Mouse (Mus musculus): ENCODE measurements at regions not wholly inside any gene's neighbourhood (a gene's known extent, or its start where the extent isn't known, plus 50 kb on each side); places are given as distances from the start of the nearest gene placed in this dataset.

DNA sequence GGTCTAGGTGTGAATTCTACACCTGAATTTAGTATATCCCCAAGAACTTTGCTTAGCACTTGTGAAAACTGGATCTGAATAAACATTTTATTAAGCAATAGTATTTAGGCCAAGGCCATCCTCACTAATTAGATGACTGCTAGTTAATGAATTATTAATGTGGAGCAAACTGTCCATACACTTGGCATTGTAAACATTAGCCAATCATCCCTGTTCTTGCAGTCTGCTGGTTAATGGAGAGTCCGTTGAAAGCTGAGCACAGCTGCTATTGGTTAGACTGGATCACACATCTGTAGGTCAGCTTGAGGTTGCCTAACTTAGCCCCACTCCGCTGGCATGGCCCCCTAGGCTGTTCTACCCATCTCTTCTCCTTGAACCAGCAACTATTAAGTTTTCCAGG is 826.2 kb upstream of the 4930452B06Rik start:
- no peak for DNase-seq
- intact Hi-C loops (cut with DNase I; ENCODE audit: low total_unique reads) = no loop called here

DNA sequence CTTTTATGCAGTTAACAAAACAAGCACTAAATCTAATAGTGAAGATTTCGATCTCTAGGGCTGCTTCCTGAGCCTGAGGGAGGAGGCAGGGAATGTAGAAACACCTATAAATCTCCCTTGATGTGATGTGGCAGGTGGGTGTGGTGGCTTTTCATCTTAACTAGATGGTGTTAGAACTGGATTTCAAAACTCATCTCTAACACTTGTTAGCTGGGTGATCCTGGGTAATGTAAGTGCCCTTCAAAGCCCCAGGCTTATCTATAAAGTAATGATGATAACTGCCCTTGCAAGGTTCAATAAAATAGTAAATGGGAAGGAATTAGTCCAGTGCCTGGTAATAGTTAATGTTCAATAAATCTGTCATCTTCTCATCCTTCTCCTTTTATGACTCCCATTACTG is 822.5 kb upstream of the 4930452B06Rik start:
- DNase-seq = no peak
- intact Hi-C loops (cut with DNase I; ENCODE audit: low total_unique reads) = no loop called here

DNA sequence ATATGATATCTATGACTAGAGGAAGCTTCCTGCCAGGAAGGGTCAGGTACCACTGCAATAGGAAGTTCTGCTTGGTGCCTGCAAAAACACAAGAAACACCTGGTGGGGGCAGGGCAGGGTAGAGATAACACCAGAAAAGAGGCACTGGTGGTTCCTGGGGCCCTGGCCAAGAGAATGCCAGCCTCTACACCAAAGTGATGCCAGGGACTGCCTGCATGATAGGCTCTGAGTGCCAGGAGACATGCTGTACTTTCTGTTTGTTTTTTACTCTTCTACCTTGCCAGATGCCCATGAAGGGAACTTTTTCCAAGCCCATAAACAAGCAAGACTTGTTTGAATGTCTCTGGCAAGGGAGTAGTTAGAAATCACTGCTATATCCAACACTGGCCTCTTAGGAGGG is 812.9 kb upstream of the 4930452B06Rik start:
- no peak for DNase-seq
- intact Hi-C loops (cut with DNase I; ENCODE audit: low total_unique reads) = no loop called here

DNA sequence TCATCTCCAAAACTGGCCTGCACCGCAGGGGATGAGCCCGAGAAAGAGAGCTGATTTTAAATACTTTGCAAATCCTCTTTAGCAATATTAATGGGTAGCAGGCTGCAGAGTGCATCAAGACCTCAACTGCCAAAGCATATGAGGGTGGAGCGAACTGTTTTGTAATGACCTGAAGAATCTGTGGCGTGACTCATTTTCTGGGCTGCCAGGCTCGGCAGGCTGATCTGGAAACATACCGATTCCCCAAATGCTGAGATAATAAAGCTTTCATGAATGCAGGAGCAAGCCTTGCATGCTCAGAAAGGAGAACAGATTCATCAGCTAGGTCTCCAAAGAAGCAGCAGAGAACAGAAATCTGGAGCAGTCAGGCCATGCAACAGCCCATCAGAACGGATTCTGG is 809.1 kb upstream of the 4930452B06Rik start:
- intact Hi-C loops (cut with DNase I; ENCODE audit: low total_unique reads) = no loop called here
- peak; percentile 47 for DNase-seq

DNA sequence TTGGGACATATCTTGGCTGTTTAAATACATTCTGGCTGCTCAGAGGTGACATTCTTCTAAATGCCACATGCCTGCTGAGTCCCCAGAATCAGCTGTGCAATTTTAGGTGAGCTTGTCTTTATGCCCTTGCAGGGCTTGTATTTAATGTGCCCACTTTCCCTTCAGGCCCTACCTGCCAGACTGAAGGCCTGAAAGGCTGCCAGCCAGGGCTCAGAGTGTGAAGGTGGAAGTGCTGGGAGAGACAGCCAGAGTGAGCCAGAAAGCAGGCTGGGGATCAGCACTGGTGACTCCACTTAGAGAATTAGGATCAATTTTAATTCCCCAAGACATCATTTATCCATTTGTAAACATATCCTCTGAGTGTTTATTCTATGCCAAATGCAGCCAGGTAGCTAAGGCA is 803.6 kb upstream of the 4930452B06Rik start:
- DNase-seq = no peak

DNA sequence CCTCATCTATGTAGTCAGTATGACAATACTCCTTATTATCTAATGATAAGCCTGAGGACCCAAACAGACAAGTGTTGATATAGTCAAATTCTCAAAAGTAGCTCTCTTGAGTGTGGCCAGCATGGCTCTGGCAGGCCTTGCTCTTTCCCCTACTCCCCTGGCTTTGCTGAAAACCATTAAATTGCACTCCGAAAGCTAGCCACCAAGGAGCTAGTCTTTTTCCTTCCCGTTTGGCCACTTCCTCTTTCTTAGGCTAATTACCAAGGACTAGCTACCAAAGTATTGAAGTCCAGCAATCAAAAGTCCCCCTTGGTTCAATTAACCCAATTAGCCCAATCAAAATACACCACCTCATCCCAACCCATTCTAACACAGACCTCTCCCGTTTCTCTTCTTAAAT is 802.6 kb upstream of the 4930452B06Rik start:
- no peak for DNase-seq
- intact Hi-C loops (cut with DNase I; ENCODE audit: low total_unique reads) = no loop called here

More for the DNA sequence above, 803.6 kb upstream of the 4930452B06Rik start:
- intact Hi-C loops (cut with DNase I; ENCODE audit: low total_unique reads) = no loop called here

DNA sequence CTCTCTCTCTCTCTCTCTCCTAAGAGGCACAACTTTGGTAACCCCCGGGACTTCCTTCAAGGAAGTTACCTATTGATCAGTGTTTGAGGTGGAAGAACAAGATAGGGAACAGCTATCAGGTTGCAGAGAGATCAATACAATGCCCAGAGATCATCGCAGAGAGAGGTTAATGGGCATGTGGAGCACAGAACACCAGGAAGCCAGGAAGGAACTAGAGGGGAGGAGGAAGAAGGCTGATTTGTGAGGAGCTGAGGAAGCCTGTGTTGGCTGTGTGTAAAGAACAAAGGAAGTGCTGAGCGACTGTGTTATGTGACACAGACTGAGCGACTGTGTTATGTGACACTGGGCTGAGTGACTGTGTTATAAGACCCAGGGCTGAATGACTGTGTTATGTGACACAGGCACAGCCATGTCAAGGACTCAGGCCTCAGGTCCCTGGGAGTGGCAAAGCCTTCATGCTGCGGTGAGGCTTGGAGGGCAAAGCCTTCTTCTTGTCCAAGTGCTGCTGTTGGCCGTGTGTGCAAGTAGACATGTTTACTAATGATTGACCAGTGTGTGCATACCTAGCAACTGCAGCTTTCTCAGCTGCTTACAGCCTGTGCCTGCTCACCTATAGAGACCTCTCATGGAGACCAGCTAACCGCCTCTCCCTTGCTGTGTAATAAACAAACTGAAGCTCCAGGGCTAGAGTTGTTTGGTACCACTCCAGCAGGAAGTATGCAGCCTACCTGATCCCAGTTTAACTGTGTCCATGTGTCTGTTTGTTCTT is 801.8 kb upstream of the 4930452B06Rik start:
- intact Hi-C loops (cut with DNase I; ENCODE audit: low total_unique reads) = no loop called here

DNA sequence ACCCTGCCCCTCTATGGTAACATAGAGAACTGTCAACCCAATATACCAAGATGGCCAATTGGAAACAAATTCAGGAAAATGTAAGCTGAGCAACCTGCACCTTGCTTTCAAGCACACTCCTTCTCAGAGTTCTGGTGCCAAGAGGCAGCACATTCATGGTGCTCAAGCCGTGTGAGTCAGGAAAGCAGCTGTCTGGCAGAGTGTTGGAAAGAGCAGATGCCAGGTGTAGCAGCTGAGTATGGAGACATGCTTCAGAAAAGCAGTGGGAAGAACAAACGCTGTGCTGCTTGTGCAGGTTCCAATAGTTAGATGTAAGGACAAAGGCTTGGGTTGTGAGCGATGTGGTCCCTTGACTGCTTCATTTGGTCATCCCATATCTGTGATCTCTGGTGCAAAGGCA is 794.0 kb upstream of the 4930452B06Rik start:
- DNase-seq = peak; percentile 25
- intact Hi-C loops (cut with DNase I; ENCODE audit: low total_unique reads) = no loop called here

More for the DNA sequence above, 801.8 kb upstream of the 4930452B06Rik start:
- no peak for DNase-seq

DNA sequence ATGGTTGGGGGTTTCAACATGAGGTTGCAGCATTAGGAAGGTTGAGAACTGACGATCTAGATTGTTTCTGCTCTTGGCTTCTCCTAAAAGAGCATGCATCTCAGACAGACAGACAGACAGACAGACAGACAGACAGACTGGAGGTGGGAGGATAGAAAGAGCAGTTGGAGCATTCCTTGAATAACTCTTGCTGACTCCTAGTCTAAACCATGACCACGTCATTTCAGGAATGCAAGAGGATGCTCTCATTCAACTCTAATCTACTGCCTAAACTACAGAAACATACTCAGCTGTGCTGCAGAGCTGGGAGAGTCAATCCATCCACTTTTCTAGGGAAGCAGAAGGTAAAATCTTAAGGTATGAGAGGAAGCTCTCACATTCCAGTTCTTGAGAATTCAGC is 792.8 kb upstream of the 4930452B06Rik start:
- intact Hi-C loops (cut with DNase I; ENCODE audit: low total_unique reads) = no loop called here
- no peak for DNase-seq

DNA sequence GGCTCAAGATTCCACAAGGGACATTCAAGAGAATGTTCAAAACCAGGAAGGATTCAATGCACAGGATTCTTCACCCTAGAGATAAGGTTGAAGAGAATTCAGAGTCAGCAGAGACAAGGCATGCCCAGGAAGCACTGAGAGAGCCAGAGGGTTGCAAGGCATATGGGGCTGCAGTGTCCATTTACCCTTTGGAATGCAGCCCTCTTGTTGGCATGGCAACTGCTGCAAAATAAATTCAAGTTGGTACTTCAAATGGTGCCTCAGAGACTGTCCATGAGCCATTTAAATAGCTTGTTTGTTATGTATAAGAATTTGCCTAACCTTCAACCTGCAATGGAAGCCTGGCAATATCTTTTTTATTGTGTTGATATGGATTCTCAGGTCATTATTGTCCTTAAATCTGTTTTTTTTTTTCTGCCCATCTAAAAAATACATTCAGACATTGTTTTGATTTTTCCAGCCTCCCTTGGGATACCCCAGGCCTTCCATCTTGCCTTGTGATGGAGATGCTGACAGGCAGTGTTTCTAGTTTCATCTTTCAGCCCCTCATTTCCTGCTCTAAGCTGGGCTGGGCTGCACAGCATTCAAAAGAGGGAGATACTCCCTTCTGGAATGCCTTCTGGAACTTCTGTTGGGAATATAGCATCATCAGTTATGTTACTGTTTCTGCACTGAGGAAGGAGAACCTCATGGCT is 791.9 kb upstream of the 4930452B06Rik start:
- no peak for DNase-seq
- intact Hi-C loops (cut with DNase I; ENCODE audit: low total_unique reads) = no loop called here

DNA sequence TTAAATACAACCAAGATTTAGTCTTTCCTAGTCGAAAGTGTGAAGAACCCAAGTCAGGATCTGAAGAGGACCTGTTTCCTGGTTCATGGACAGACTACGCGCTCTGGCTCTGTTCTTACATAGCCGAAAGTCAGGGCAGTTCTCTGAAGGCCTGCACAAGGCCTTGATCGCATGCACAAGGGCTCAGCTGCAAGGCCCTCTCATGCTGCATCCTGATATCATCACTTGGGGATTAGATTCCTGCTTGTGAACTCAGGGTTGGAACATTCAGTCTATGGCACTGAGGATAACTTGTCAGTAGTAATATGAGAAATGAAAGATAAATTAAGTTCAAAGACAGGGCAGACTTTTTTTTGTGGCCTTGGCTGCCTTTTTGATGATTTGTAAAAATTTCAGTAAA is 789.9 kb upstream of the 4930452B06Rik start:
- intact Hi-C loops (cut with DNase I; ENCODE audit: low total_unique reads) = no loop called here

DNA sequence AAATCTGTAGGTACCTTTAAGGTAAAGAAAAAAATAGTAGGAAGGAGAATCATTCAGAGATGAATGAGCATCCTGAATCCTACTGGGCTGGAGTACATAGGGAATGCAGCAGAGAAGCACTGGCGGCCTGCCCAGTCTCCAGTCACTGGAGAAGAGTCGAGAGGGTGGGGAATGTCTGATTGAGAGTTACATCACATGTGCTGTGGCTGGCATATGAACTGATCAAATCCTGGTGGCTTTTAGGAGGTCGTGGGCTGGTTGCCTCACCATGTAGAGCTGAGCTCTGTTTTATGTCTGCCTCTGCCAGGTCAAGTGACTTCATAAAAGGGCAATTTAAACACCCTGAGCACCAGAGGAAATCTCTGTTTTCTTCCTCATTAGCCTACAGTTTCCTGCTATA is 783.9 kb upstream of the 4930452B06Rik start:
- peak; percentile 76 for DNase-seq
- intact Hi-C loops (cut with DNase I; ENCODE audit: low total_unique reads) = no loop called here

More for the DNA sequence above, 789.9 kb upstream of the 4930452B06Rik start:
- DNase-seq = no peak

DNA sequence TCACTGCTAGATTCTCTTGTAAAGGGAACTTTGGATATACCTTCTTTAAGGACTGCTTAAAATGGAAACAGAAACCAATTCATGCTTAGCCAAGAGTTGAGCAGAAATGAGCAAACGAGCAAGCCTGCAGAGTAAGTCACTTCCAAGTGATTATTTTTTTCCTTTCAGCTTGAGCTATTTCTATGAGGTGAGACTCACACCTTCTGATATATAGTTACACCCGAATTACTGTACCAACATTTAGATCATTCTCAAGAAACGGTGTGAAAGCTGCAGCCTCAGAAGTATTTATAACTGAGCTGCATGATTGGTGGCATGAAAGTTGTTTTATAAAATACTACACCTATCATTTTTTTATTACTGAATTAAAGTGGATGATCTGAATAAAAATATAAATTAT is 771.9 kb upstream of the 4930452B06Rik start:
- intact Hi-C loops (cut with DNase I; ENCODE audit: low total_unique reads) = no loop called here

DNA sequence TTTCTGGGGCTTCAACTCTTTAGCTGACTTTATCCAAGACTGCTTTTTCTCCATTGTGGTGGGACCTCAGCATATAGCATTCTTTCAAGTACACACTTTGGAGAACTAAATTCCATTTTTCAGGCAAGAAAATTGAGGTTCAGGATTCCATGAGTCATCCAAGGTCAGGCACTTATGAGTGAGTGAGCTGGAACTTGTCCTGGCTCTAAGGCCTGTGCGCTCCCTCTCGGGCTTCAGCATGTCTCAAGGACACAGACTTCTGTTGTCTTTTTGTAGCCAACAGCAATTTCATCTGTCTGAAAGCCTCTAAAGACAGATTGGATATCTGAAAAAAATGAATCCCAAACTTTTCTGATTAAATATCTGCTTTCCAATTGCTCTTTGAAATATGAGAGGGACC is 769.1 kb upstream of the 4930452B06Rik start:
- no peak for DNase-seq

More for the DNA sequence above, 771.9 kb upstream of the 4930452B06Rik start:
- no peak for DNase-seq

DNA sequence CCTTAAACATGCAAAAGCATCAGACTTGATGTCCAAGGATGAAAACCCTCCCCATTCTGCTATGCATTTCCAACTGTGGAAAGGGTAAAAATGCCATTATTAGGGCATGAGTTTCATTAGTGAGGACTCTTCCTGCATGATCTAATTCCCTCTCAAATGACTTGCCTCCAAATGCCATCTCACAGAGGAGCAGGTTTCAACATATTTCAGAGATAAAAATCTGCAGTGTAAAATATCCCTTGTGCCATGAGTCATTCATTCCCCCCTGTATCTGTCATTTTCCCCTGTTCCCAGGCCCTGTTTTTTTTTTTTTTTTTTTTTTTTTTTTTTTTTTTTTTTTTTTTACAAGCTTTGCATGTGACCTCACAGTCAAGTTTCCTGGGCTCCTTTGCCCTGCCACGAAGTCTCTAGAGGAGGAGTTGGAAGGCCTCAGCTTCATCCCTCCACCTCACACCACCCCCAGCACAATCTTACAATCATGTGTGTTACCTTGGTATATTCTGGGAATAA is 767.1 kb upstream of the 4930452B06Rik start:
- intact Hi-C loops (cut with DNase I; ENCODE audit: low total_unique reads) = no loop called here
- DNase-seq = no peak

More for the DNA sequence above, 769.1 kb upstream of the 4930452B06Rik start:
- intact Hi-C loops (cut with DNase I; ENCODE audit: low total_unique reads) = no loop called here

DNA sequence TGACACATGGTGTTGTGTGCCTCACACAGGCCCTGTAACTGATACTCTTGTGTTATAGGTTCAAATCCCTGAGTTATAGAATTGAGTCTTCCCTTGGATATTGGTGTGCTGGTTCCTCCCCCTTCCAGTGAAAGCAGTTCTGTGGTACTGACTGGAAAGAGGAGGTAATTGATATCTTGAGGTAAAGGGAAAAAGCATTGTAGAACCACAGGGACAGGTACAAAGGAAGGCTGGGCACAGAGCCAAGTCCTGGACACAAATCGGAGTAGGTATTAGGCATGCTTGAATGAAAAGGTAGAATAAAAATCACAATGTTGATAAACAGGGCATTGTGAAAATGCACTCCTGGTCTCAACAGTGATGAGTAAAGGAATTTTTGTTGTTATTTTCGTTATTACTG is 765.8 kb upstream of the 4930452B06Rik start:
- intact Hi-C loops (cut with DNase I; ENCODE audit: low total_unique reads) = no loop called here
- no peak for DNase-seq

DNA sequence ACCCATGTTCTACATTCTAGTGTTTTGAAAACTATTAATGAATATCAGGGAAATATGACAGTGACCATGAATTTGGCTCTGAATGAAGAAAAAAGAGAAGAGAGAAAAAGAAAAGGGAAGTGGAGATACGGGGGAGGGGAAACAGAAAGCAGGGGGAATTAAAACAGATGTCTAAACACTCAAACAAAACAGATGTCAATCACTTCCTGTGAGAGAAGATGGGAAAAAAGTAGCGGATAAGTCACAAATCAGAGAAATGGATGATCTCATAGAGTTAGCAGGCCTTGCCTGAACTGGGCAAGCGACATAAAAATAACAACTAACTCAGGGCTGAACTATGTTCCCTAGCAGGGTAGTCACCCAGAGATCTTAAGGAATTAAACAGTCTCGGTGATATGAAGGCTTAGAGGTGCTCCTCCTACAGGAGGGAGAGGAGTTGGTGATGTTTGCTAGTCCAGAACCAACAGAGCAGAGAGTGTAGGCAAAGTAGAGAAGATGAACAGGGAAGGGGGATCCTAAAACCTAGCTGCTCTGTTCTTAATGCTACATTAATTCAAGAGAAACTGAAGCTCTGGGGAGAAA is 745.9 kb upstream of the 4930452B06Rik start:
- intact Hi-C loops (cut with DNase I; ENCODE audit: low total_unique reads) = no loop called here
- DNase-seq = no peak

DNA sequence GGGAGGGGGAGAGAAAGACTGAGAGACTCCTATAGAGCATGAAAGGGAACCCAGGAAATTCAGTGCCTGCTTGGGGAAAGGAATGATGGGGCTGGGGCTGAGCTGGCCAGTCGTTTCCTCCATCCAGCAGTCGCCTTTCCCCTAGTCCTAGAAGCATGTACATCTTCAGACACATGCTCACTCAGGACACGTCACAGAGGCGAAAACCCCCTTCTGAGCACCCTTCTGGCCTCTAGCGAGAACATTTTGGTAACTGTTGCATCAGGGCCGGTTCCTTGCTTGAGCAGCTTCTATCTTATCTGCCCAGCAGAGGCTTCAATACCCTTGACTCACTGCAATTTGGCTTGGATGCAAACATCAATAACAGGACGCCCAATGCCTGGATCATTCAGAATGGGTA is 737.6 kb upstream of the 4930452B06Rik start:
- no peak for DNase-seq
- intact Hi-C loops (cut with DNase I; ENCODE audit: low total_unique reads) = loop anchor here (2.0 kb wide), 1 partner anchor 23 kb away; no protein-coding TSS in a partner anchor

DNA sequence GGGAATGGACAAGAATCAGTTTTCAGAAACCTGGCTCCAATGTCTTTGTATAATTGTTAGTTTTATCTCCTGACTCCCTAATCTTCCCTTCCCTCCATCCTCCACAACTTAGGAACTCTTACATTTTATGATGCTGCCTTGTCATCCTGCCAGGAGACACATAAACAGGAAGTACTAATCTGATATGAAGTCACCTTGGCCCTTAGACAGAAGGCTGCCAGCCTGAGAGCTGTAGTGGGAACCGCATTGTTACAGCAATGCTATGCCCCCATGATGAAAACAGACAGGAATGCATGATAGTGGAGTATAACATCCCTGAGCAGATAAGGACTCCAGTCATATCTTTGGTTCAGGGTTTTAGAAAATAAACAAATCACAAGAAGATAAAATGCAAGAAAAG is 734.8 kb upstream of the 4930452B06Rik start:
- no peak for DNase-seq
- intact Hi-C loops (cut with DNase I; ENCODE audit: low total_unique reads) = no loop called here

DNA sequence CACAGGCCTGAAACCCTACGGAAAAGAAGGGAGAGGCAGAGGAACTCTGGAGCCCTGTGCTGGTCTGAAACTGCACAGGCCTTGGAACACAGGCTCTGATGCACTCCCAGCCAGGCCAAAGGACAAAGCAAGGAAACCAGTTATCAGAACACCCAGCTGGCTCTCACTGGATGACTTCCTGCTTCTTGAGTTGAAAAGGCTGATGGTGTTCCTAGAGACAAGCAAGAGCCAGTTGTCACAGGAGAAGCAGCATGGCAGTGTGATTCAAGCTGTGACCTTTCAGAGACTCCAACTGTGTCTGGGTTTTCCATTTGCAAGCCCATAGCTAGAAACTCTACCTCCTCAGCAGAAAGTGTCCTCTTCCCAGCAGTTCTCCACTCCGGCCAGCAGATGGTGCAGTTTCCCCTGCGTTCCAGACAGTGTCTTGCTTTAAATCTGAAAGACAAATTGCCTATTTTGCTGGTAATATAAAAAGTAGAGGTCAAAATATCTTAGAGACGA is 727.3 kb upstream of the 4930452B06Rik start:
- peak; percentile 77 for DNase-seq
- intact Hi-C loops (cut with DNase I; ENCODE audit: low total_unique reads) = no loop called here
